Mouse (Mus musculus): ENCODE measurements around the gene Hdac4. TPM values are rescaled to one million over a fixed set of nuclear protein-coding genes. Genes with fewer than 3 reads are reported as not detected.

Gene Hdac4
- polyA plus RNA-seq, 1 experiment: 35.1 TPM

- H3K27ac ChIP-seq (ENCODE audit: insufficient read depth, low read length): no peak overlapping the region
- TF ChIP-seq POLR2A (IDR thresholded peaks at IDR 0.05; ENCODE audit: extremely low read depth, insufficient read depth, low read length): no peak
- no peak for TF ChIP-seq CTCF (IDR thresholded peaks at IDR 0.05; ENCODE audit: extremely low read depth, insufficient read depth, low read length)
- H3K4me1 ChIP-seq (ENCODE audit: control insufficient read depth, insufficient read depth, low read length): peaks cover 2% of the 10 kb centered on the region; the same call in 1 of the 2 replicates
- H3K4me3 ChIP-seq (ENCODE audit: insufficient read depth, low read length): no peak overlapping the region
Observed at GRCm38 (mm10) chr1:91933681-91934080, 261.8 kb downstream of the Hdac4 start.

GRCm38 (mm10) chr1:91932221-91932620 is 263.3 kb downstream of the Hdac4 start:
- H3K4me3 ChIP-seq (ENCODE audit: insufficient read depth, low read length): no peak overlapping the region
- peaks cover 2% of the 10 kb centered on the region; the same call in 1 of the 2 replicates for H3K4me1 ChIP-seq (ENCODE audit: control insufficient read depth, insufficient read depth, low read length)
- no peak overlapping the region for H3K27ac ChIP-seq (ENCODE audit: insufficient read depth, low read length)
- TF ChIP-seq POLR2A (IDR thresholded peaks at IDR 0.05; ENCODE audit: extremely low read depth, insufficient read depth, low read length) (no peak), CTCF (IDR thresholded peaks at IDR 0.05; ENCODE audit: extremely low read depth, insufficient read depth, low read length) (no peak)

GRCm38 (mm10) chr1:91931786-91932185 is 263.7 kb downstream of the Hdac4 start:
- TF ChIP-seq CTCF (IDR thresholded peaks at IDR 0.05; ENCODE audit: extremely low read depth, insufficient read depth, low read length): no peak
- no peak for TF ChIP-seq POLR2A (IDR thresholded peaks at IDR 0.05; ENCODE audit: extremely low read depth, insufficient read depth, low read length)
- H3K4me3 ChIP-seq (ENCODE audit: insufficient read depth, low read length): no peak overlapping the region
- H3K27ac ChIP-seq (ENCODE audit: insufficient read depth, low read length): no peak overlapping the region
- H3K4me1 ChIP-seq (ENCODE audit: control insufficient read depth, insufficient read depth, low read length): peaks cover 2% of the 10 kb centered on the region; the same call in 1 of the 2 replicates

- H3K4me3 ChIP-seq (ENCODE audit: insufficient read depth, low read length): no peak overlapping the region
- peaks cover 2% of the 10 kb centered on the region; the same call in 1 of the 2 replicates for H3K4me1 ChIP-seq (ENCODE audit: control insufficient read depth, insufficient read depth, low read length)
- TF ChIP-seq CTCF (IDR thresholded peaks at IDR 0.05; ENCODE audit: extremely low read depth, insufficient read depth, low read length) (no peak), POLR2A (IDR thresholded peaks at IDR 0.05; ENCODE audit: extremely low read depth, insufficient read depth, low read length) (no peak)
- no peak overlapping the region for H3K27ac ChIP-seq (ENCODE audit: insufficient read depth, low read length)
Observed at GRCm38 (mm10) chr1:91931196-91931595, 264.3 kb downstream of the Hdac4 start.

- no peak overlapping the region for H3K27ac ChIP-seq (ENCODE audit: insufficient read depth, low read length)
- H3K4me1 ChIP-seq (ENCODE audit: control insufficient read depth, insufficient read depth, low read length): peaks cover 2% of the 10 kb centered on the region; the same call in 1 of the 2 replicates
- H3K4me3 ChIP-seq (ENCODE audit: insufficient read depth, low read length): no peak overlapping the region
- TF ChIP-seq CTCF (IDR thresholded peaks at IDR 0.05; ENCODE audit: extremely low read depth, insufficient read depth, low read length) (no peak), POLR2A (IDR thresholded peaks at IDR 0.05; ENCODE audit: extremely low read depth, insufficient read depth, low read length) (no peak)
Observed at GRCm38 (mm10) chr1:91929051-91929450, 266.4 kb downstream of the Hdac4 start.

- H3K27ac ChIP-seq (ENCODE audit: insufficient read depth, low read length): no peak overlapping the region
- H3K4me3 ChIP-seq (ENCODE audit: insufficient read depth, low read length): no peak overlapping the region
- no peak for TF ChIP-seq CTCF (IDR thresholded peaks at IDR 0.05; ENCODE audit: extremely low read depth, insufficient read depth, low read length)
- TF ChIP-seq POLR2A (IDR thresholded peaks at IDR 0.05; ENCODE audit: extremely low read depth, insufficient read depth, low read length): no peak
- H3K4me1 ChIP-seq (ENCODE audit: control insufficient read depth, insufficient read depth, low read length): peaks cover 2% of the 10 kb centered on the region; the same call in 1 of the 2 replicates
Observed at GRCm38 (mm10) chr1:91927536-91928315, 267.8 kb downstream of the Hdac4 start.

- Histone ChIP-seq H3K4me3 (ENCODE audit: insufficient read depth, low read length) (no peak overlapping the region), H3K4me1 (ENCODE audit: control insufficient read depth, insufficient read depth, low read length) (peaks cover 17% of the 10 kb centered on the region), H3K27ac (ENCODE audit: insufficient read depth, low read length) (no peak overlapping the region)
- TF ChIP-seq CTCF (IDR thresholded peaks at IDR 0.05; ENCODE audit: extremely low read depth, insufficient read depth, low read length) (no peak), POLR2A (IDR thresholded peaks at IDR 0.05; ENCODE audit: extremely low read depth, insufficient read depth, low read length) (no peak)
Observed at GRCm38 (mm10) chr1:91923567-91923966, 271.9 kb downstream of the Hdac4 start.

GRCm38 (mm10) chr1:91922235-91923152 is 273.0 kb downstream of the Hdac4 start:
- no peak overlapping the region for H3K27ac ChIP-seq (ENCODE audit: insufficient read depth, low read length)
- H3K4me1 ChIP-seq (ENCODE audit: control insufficient read depth, insufficient read depth, low read length): peaks cover 19% of the 10 kb centered on the region
- no peak overlapping the region for H3K4me3 ChIP-seq (ENCODE audit: insufficient read depth, low read length)
- no peak for TF ChIP-seq POLR2A (IDR thresholded peaks at IDR 0.05; ENCODE audit: extremely low read depth, insufficient read depth, low read length)
- TF ChIP-seq CTCF (IDR thresholded peaks at IDR 0.05; ENCODE audit: extremely low read depth, insufficient read depth, low read length): no peak

GRCm38 (mm10) chr1:91921702-91922101 is 273.8 kb downstream of the Hdac4 start:
- H3K27ac ChIP-seq (ENCODE audit: insufficient read depth, low read length): no peak overlapping the region
- no peak overlapping the region for H3K4me3 ChIP-seq (ENCODE audit: insufficient read depth, low read length)
- TF ChIP-seq CTCF (IDR thresholded peaks at IDR 0.05; ENCODE audit: extremely low read depth, insufficient read depth, low read length) (no peak), POLR2A (IDR thresholded peaks at IDR 0.05; ENCODE audit: extremely low read depth, insufficient read depth, low read length) (no peak)
- H3K4me1 ChIP-seq (ENCODE audit: control insufficient read depth, insufficient read depth, low read length): peaks cover 19% of the 10 kb centered on the region
